Mouse (Mus musculus) right cerebral cortex, adult 18-20 months (tissue): ENCODE data around the gene Efr3b.
"Not testable (repeated sequence)": the region's sequence is repeated elsewhere in the genome, so short reads cannot be mapped to it uniquely, and the experiment has no call there.

Source experiments
- DNase-seq: peaks from one replicate; pipeline ENCODE4 v3.0.0; 2022; ENCODE audit warnings: mixed read lengths

Gene Efr3b

DNA sequence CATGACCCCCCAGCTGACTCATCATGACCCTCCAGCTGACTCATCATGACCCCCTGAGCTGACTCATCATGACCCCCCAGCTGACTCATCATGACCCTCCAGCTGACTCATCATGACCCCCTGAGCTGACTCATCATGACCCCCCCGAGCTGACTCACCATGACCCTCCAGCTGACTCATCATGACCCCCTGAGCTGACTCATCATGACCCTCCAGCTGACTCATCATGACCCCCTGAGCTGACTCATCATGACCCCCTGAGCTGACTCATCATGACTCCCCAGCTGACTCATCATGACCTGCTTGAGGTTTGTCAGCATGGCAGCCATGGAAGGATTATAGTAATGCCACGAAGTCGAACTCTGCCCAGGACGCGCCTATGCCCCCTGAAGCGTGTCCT is 65.5 kb downstream of the Efr3b start:
- not testable (repeated sequence) for DNase-seq

DNA sequence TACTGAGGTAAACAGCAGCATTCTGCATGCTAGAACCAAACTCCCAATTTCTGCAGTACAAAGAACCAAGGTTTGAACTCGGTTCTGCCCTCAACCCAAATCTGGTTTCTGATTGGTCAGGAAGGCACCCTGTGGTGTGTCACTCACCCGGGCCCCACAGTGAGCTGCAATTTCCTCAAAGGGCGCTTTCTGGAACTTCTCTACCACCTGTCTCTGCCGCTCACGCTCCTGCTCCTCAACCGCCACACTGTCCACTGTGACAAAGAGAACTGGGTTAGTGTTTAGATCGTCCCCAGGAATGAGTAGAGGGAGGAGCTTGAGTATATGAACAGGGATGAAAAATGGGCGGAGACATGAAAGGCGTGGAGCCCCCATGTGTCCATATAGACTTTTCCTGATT is 70.3 kb downstream of the Efr3b start:
- no peak for DNase-seq

DNA sequence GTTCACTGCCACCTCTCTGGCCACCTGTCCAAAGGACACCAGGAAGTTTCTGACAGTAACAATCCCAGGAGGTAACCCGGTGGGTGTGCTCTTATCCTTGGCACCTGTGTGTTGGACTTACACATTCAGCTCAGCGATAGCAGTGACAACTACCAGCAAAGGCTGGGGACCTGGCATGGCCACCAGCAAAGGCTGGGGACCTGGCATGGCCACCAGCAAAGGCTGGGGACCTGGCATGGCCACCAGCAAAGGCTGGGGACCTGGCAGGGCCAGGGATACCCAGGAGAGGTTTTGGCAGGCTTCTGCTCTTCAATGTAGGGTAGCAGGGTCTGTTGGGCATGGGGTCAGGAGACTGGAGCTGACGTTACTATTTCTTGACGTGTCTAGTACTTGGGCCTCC is 71.5 kb downstream of the Efr3b start:
- no peak for DNase-seq

DNA sequence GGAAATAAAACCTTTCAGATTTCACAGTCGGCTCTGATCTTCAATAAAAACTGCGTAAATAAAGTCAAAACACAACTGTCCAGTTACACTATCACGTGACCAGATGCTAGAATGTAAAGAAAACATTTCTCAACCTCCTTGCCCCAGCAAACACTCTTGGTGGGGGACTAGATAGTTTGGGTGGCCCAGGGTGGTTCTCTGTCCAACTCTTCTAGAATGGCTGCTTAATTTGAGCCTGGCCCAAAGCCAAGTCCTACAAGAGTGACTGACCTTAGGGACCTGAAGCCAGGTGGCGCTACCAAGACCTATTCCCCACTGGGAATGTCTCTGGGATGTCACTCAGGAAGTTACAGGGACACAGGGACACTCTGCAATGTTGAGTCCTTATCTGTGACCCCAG is 78.2 kb downstream of the Efr3b start:
- DNase-seq: no peak

DNA sequence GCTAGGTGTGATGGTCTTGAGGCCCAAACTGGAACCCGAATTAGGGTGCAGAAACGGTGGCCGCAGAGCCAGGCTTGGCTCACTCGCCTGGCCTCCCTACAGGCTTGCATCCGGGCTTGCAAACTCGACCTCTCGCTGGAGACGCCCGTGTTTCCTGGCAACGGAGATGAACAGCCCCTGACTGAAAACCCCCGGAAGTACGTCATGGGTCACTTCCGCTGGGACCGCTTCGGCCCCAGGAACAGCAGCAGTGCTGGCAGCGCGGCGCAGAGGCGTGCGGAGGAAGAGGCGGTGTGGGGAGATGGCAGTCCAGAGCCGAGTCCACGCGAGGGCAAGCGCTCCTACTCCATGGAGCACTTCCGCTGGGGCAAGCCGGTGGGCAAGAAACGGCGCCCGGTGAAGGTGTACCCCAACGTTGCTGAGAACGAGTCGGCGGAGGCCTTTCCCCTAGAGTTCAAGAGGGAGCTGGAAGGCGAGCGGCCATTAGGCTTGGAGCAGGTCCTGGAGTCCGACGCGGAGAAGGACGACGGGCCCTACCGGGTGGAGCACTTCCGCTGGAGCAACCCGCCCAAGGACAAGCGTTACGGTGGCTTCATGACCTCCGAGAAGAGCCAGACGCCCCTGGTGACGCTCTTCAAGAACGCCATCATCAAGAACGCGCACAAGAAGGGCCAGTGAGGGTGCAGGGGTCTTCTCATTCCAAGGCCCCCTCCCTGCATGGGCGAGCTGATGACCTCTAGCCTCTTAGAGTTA is 78.7 kb downstream of the Efr3b start:
- peak; percentile 89 for DNase-seq

DNA sequence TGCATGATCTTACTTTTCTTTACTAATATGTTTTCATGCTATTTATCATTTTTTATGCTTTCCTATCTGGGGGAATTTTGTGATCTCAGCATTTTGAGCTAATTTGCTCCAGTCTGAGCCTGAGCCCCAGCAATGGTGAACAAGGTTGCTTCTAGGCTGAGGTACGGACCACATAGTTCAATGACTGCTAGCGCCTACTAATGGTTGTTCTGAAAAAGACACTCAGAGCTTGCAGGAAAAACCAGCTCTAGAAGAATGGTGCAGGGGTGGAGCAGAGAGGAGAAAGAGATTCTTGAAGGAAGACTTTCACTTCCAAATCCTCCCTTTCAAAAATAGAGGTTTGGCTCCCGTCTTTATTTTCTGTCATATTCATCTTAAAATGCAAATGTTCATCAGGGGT is 82.4 kb downstream of the Efr3b start:
- DNase-seq: no peak

DNA sequence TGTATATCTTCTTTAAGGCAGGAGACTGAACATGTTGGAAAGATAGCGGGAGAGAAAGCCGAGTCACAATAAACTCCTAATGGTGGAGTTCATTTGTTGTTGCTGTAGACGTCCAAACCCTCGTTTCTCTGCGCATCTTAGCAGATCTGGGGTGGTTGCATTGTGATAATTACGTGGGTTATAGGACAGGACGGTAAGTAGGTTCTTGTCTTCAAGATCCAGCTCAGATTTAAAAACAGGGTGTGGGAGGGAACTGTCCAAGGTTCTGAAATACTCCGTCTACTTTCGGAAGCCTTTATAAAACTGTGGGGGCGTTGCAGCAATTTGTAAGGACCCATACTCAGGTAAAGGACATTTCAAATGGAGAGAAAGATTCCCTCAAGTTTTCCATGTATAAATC is 83.3 kb downstream of the Efr3b start:
- DNase-seq: no peak

DNA sequence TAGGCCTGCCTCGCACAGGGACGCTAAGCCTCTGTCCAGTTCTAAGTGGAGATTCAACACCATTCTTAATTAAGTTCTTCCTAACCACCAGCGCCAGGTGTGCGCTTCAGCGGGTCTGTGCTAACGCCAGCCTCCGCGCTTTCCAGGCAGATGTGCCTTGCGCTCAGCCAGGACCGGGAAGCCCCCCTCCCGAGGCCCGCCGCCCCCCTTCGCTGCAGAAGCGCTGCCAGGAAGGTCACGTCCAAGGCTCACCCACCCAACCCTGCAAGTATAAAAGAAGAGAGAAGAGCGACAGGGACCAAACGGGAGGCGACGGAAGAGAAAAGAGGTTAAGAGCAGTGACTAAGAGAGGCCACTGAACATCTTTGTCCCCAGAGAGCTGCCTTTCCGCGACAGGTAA is 84.1 kb downstream of the Efr3b start, which contains the start of gene Pomc:
TSS of gene Pomc (plus strand) at position 301 of the 400 bp plus-strand sequence.
- no peak for DNase-seq

DNA sequence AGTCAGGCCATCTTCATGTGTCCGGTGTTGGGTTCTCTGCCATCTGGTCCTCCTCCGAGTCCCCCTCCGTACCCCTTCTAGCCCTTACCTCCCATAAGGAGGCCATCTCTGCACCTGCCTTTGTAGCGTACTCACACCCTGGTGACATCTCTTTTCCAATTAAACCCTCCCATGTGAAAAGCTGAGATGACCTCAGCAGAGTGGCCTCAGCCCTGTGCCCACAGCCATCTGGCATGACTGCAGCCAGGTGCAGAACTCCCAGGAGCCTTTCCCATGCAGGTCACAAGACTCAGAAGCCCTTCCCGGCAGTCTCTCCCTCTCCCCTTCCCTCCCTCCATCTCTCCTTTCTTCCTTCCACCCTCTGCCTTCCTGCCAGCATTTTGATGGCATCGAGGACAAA is 91.2 kb downstream of the Efr3b start:
- DNase-seq: no peak

DNA sequence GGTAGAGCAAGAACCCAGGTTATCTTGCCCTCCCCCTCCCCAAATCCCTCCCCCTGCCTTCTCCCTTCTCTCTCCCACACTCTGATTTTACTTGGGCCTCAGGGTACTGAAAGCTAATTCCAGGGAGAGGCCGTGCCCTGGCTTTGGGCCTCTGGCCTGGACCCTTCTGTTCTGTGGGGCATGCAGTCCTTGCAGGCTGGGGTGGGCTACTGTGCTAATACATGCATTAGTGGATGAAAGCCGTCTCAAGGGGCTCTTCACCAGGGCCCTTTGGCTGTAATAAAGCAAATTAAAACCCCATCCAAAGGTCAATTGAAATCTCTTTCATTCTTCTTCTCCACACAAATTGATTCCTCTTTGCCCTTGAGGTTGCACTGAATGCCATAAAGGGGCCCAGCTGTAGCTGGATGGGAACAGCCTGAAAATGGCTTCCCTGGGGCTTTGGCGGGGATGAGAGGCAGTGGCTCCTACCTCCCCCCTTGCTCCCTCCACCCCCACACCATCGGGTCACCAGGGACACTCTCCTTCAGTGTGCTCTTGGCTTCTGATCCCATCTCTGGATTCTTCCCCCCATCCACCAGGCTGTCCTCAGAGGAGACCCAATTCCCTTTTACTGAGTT is 94.2 kb downstream of the Efr3b start:
- no peak for DNase-seq

DNA sequence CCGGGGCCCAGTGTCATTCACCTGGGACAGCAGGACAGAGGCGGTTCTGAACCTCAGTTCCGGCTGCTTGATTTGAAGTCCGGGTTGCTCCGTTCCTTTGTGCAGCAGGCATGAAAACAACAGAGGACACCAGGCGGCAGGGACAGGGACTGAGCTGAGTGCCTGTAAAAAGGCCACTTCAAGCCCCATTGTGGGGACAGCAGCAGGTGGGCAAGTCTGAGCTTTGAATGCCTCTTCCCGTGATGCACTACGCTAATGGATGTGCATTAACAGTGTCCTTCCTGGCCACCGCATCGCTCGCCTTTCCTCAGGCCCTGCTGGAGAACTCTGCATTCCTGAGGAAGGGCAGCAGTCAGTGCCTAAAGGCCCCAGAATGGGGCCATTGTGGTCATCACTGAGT is 96.7 kb downstream of the Efr3b start:
- DNase-seq: no peak

DNA sequence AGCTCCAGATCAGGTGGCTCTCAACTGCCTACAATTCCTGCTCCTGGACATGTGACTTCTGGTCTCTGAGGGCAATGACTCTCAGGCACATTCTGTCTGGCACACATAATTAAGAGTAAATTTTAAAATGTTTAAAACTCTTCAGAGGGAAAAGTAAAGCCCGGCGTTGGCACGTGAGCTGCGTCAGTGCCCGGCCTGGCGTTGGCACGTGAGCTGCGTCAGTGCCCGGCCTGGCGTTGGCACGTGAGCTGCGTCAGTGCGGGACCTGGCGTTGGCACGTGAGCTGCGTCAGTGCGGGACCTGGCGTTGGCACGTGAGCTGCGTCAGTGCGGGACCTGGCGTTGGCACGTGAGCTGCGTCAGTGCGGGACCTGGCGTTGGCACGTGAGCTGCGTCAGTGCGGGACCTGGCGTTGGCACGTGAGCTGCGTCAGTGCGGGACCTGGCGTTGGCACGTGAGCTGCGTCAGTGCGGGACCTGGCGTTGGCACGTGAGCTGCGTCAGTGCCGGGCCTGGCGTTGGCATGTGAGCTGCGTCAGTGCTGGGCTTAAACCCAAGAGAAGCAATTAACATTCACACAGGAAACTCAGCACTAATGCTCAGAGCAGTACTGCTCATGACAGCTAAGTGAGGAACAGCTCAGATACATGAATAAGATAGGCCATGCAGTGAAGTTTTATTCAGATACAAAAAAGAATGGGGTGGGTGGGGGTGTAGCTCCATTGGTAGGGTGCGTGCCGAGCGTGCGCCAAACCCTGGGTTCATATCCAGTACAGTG is 108.4 kb downstream of the Efr3b start:
- peak; percentile 45 for DNase-seq

DNA sequence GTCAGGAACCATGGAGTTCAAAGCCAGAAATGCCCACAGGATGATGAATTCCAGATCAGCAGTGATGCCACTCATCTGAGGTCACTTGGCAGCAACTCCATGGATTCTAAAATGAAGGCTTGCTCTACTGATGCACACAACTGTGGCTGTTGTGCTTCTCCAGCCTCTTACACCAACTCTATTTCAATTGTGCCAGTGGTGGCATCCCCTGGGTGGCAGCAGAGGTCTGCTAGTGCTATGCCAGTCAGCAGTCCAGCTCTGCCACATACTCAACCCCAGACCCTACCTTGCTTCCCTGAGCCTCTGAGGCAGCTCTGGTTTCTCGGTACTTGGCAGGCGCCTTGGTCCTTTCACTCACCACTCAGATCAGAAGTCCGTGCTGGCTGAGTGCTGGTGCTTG is 109.9 kb downstream of the Efr3b start:
- DNase-seq: peak; percentile 44

DNA sequence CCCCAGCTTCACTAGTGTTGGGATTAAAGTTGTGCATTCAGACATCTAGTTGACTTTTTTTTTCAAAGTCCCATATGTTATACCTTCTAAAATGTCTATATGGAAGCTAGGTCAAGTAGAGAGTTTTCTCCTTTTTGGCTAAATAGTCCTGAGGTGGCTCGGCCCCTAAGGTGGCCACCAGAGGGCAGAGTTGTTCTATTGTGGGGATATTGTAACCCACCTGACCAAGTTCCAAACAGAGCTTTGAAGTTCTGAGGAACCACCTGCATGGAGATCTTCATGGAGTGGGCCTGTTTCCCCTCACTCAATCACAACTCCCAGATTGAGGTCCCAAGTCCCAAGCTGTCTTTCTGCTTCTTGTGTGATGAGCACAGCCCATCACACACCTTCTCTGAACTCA is 112.6 kb downstream of the Efr3b start:
- DNase-seq: peak; percentile 72

DNA sequence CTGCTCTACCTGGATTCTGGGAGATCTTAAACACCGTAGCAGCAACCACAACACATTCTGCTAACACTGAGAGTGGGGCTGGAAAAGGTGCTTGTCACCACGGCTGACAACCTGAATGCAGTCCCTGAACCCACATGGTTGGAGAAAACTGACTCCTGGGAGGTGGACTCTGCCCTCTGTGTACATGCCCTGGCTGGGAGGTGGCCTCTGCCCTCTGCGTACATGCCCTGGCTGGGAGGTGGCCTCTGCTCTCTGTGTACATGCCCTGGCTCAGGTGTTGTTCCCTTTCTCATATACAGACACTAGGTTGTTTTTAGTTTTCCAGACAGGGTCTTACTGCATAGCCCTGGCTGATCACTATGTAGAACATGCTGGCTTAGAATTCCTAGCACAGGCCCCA is 119.3 kb downstream of the Efr3b start:
- DNase-seq: no peak

DNA sequence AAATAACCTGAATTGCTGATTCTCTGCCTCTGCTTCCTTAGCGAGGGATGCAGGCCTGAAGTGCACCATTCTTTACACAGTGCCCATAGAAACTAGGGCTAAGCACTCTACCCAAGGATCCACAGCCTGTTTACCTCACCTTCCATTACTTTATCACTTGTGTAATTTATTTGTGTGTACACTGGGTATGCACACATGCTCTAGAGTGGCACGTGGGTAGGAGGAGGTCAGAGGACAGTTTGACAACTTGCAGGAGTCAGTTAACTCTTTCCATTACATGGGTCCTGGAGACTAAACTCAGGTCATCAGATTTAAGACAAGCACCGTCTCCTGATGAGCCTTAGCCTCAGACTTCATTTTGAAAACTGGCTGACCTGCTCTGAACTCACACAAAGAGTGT is 120.1 kb downstream of the Efr3b start:
- DNase-seq: no peak

DNA sequence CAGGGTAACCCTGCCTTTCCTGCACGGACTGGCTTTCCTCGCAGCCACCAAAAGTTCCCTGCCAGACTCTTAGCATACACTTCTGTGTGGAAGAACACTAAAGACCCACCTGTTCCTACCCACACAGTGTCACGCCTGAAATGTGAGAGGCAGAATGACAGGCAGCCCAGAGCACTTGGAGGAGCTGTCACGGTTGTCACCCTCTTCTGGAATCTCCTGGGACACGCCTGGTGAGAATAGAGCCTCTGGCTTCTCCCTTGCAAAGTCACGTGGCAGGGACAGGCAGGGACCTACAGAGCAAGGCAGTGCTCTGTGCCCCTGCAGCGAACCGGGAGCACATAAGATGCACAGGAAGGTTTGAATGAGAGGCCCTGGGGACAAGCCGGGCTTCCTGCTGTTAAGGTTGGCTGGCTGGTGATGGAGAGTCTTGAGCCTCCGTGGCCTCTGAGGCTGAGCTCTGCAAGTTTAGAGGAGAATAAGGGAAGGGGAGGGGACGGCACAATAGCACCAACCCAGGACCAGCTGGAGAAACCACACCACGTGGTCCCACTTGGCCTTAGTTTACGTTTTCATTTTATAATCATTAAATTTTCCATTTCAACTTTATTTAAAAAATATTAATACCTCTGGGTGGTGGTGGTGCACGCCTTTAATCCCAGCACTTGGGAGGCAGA is 120.9 kb downstream of the Efr3b start:
- peak; percentile 34 for DNase-seq

DNA sequence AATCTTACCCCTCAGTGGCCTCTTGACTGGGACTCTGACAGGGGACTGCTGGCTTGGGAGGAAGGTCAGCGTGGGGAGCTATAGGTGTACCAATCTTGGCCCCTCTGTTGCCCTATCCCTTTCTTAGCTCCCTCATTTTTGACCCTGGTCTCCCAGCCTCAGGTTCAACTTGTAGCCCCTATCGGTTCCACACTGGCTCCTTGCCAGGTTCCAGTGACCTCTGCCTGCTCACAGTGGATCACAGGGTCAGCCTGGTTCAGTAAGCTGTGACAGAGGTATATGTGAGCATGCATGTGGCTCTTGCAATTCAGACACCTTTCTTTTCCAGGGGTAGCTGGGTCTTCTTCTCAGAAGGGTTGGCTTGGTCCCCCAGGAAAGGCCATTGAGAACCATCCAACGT is 122.9 kb downstream of the Efr3b start:
- no peak for DNase-seq
